In the genomic region with DNA sequence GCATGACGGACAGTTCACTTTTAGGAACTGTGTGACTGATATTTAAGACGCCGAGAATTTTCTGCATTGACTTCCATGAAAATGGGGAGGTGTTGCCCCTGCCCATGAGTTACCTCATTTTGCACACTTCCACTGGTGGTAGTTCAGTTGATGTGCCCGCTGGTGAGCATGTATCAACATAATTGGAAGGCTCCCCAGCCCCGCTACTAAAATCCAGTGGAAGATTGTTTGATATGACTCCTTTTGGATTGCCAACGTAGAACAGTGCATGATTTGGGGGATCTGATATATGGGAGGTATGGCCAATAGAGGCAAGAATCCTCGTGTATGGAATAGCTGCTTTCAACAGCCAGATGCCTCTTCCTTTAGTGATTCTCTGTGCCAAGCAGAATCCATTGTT, we compare ENCODE assay signal across 9 mouse cellular contexts. TPM values are rescaled to one million over a fixed set of nuclear protein-coding genes. Genes with fewer than 3 reads are reported as not detected.
A peak's percentile ranks its signal among the peaks of the same experiment; 100 is the strongest.
DNase-seq lines count a peak whose midpoint lies in the region; ATAC-seq and TF ChIP-seq lines count a peak whose summit lies in the region.
"Had no signal": no experiment of that assay in that cellular context is flagged by ENCODE, and none has a peak within 500 bp of the region (broad histone marks: within the 10 kb centered on the region; RNA-seq: fewer than 3 reads in every experiment).

No protein-coding gene starts in this region.

- DNase-seq in embryo, embryonic 11 days, result peak; percentile 4
- DNase-seq in embryo, embryonic 9.5 days (ENCODE audit: extremely low spot score), result no peak
- peak; percentile 9 for DNase-seq in neural tube, embryonic 11.5 days (ENCODE audit: low spot score)
- DNase-seq in neural tube, embryonic 10.5 days (ENCODE audit: extremely low spot score, low spot score), result no peak
- DNase-seq in gastrocnemius, postnatal 10 days, result no peak
- DNase-seq in spleen, postnatal 10 days (ENCODE audit: low spot score in 2 of 2), result no peak

- H3K9me3 ChIP-seq in neural tube, embryonic 11.5 days (ENCODE audit: control insufficient read depth, low read length), result no peaks in the 10 kb centered on the region
- H3K9me3 ChIP-seq in hindbrain, embryonic 13.5 days, result no peaks in the 10 kb centered on the region

- H3K36me3 ChIP-seq in neural tube, embryonic 11.5 days (ENCODE audit: control insufficient read depth, insufficient read depth, low read length), result no peaks in the 10 kb centered on the region
- no peaks in the 10 kb centered on the region for H3K36me3 ChIP-seq in hindbrain, embryonic 13.5 days

- H3K4me1 ChIP-seq in neural tube, embryonic 11.5 days (ENCODE audit: control insufficient read depth, insufficient read depth, low read length), result no peaks in the 10 kb centered on the region
- H3K4me1 ChIP-seq in hindbrain, embryonic 13.5 days (replicated peaks), result peaks cover 20% of the 10 kb centered on the region
- peaks cover 2% of the 10 kb centered on the region; the same call in 1 of the 2 replicates for H3K4me1 ChIP-seq in olfactory bulb, adult 2 months (ENCODE audit: control insufficient read depth, insufficient read depth, low read length)

- no peak for TF ChIP-seq CTCF in olfactory bulb, adult 2 months (IDR thresholded peaks at IDR 0.05; ENCODE audit: insufficient read depth, low read depth, low read length)

- peak overlapping the region; percentile 69 for H3K4me3 ChIP-seq in neural tube, embryonic 11.5 days (ENCODE audit: low read depth, low read length)
- H3K4me3 ChIP-seq in hindbrain, embryonic 13.5 days, result peak overlapping the region; percentile 80
- H3K4me3 ChIP-seq in olfactory bulb, adult 2 months (ENCODE audit: insufficient read depth, low read depth, low read length), result peak overlapping the region; percentile 100

- ATAC-seq in neural tube, embryonic 11.5 days (ENCODE audit: insufficient read depth, low FRiP score, low TSS enrichment), result no peak
- no peak for ATAC-seq in hindbrain, embryonic 13.5 days (ENCODE audit: low FRiP score)

- WGBS in neural tube, embryonic 11.5 days, result 54% methylated on average over 7 of the region's 7 CpGs
- 36% methylated on average over 7 of the region's 7 CpGs for WGBS in hindbrain, embryonic 13.5 days
- 11% methylated on average over 7 of the region's 7 CpGs for WGBS in olfactory bulb, adult 2 months

- H3K27ac ChIP-seq in neural tube, embryonic 11.5 days (ENCODE audit: low read depth, low read length), result no peak overlapping the region
- H3K27ac ChIP-seq in hindbrain, embryonic 13.5 days, result peak overlapping the region; percentile 99
- H3K27ac ChIP-seq in olfactory bulb, adult 2 months (ENCODE audit: insufficient read depth, low read depth, low read length), result peak overlapping the region; percentile 100; the same call in 1 of the 2 replicates
- H3K27ac ChIP-seq: macrophage had no signal

- H3K4me2 ChIP-seq in neural tube, embryonic 11.5 days (ENCODE audit: low read depth), result peak overlapping the region; percentile 88
- H3K4me2 ChIP-seq in hindbrain, embryonic 13.5 days, result peak overlapping the region; percentile 62

- H3K27me3 ChIP-seq in neural tube, embryonic 11.5 days (ENCODE audit: control insufficient read depth, insufficient read depth, low read length), result 0 out of 2 replicates have a peak, but pooled peaks cover 3% of the 10 kb centered on the region
- H3K27me3 ChIP-seq in hindbrain, embryonic 13.5 days, result peaks cover 6% of the 10 kb centered on the region; the same call in 1 of the 2 replicates

- TF ChIP-seq POLR2A in olfactory bulb, adult 2 months (IDR thresholded peaks at IDR 0.05; ENCODE audit: insufficient read depth, low read depth, low read length), result no peak

- H3K9ac ChIP-seq in neural tube, embryonic 11.5 days (ENCODE audit: low read length), result no peak overlapping the region; the same call in 1 of the 2 replicates
- H3K9ac ChIP-seq in hindbrain, embryonic 13.5 days, result peak overlapping the region; percentile 96

RNA-seq across cellular contexts. Expression of a gene that starts 1.9 kb away (rescaled TPM):
- polyA plus RNA-seq in neural tube, embryonic 11.5 days (2014; fragmentation: Nextera tagmentation; extraction: Ambion mirVana), result 19.1 and 24.0 TPM in 2 replicates
- 52.5 and 59.6 TPM in 2 replicates for polyA plus RNA-seq in hindbrain, embryonic 13.5 days (2015; fragmentation: Nextera tagmentation; extraction: Ambion mirVana)
- 76.9 TPM in 1 of 2 replicates, not detected in the other for polyA plus RNA-seq in olfactory bulb, adult 2 months (2012; ENCODE audit: insufficient read depth, insufficient read length, low replicate concordance, missing spikeins)
- under 1 TPM; 0.63 to 0.94 TPM for total RNA-seq in gastrocnemius, postnatal 10 days (2021)

Comparison
In these comparisons a context has a peak if more than half of its experiments do, and no peak if none do; other contexts are left out.
1. DNase-seq: peak in embryo, embryonic 11 days (single experiment) and neural tube, embryonic 11.5 days (single experiment); none in embryo, embryonic 9.5 days (single experiment), neural tube, embryonic 10.5 days (single experiment), gastrocnemius, postnatal 10 days (single experiment) and spleen, postnatal 10 days (0 of 2).
2. Peak in every context shown above with its lines, with median percentiles within 50 percentile points of each other: H3K4me3 ChIP-seq.